Mouse (Mus musculus): ENCODE data around the gene Ube2b.

The Ube2b gene

DNA sequence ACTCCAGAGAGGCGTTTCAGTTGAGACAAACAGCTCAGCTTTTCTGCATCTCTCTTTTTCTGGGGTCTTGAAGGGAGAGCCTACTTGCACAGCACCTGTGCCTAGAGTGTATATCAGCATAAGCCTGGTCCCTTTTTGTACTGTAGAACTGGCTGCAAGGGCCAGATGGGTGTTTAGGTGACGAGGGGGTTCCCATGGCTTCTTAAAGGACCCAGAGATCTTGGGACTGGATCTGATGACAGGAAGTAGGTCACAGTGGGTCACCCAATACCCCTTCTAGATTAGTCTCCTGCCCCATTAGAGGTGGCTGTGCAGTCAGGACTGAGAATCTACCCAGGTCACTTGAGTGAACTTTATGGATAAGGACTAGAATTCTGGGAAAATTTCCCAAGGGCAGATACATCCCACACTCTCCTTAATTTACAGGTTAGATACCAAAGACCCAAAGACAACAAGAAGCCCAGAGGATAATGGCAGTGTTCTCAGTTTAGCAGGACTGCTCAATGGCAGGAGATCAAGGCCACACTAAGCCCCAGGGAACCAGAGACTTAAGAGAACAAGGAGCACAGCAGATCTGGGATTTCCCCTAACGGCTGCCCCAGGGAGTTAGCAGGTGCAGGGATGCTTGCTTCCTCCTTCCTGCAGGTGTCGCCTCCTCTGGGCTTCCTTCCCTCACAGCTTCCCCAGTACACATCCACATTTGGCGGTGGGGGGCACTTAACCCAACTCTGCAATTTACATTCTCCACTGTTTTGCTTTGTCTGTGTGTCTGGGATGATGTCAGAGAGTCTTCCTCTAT lies 64.7 kb downstream of the Ube2b start:
- DNase-seq = no peak

All from embryo, embryonic 11 days (tissue).